12 mouse cellular contexts compared by ENCODE assay signal in genomic region chr11:82566092-82566491, GRCm38 (mm10).
"Had no signal": no experiment of that assay in that cellular context is flagged by ENCODE, and none has a peak within 500 bp of the region (broad histone marks: within the 10 kb centered on the region; RNA-seq: fewer than 3 reads in every experiment).

No protein-coding gene starts in this region.

- H3K36me3 ChIP-seq: limb, embryonic 13.5 days; liver, embryonic 13.5 days; neural tube, embryonic 13.5 days had no signal

- H3K9ac ChIP-seq: limb, embryonic 13.5 days; liver, embryonic 13.5 days; neural tube, embryonic 13.5 days had no signal

- H3K9me3 ChIP-seq: limb, embryonic 13.5 days; liver, embryonic 13.5 days; neural tube, embryonic 13.5 days had no signal

- H3K27ac ChIP-seq: limb, embryonic 13.5 days; liver, embryonic 13.5 days; neural tube, embryonic 13.5 days; stomach, postnatal 0 days had no signal

- ATAC-seq: midbrain, embryonic 16.5 days had no signal

- H3K4me2 ChIP-seq: limb, embryonic 13.5 days; liver, embryonic 13.5 days; midbrain, embryonic 11.5 days; neural tube, embryonic 13.5 days had no signal

- H3K4me3 ChIP-seq: limb, embryonic 13.5 days; liver, embryonic 13.5 days; megakaryocyte, embryonic 14.5 days; neural tube, embryonic 13.5 days had no signal

- DNase-seq: kidney, adult 11 months; left cerebral cortex, postnatal 4 days; liver, embryonic 13.5 days; lung, adult 18-20 months; right cerebral cortex, adult 18-20 months; right cerebral cortex, postnatal 25 days had no signal

- H3K27me3 ChIP-seq: liver, embryonic 13.5 days had no signal

- H3K4me1 ChIP-seq: liver, embryonic 13.5 days had no signal
